Mouse (Mus musculus): Measurements from ENCODE around the gene Hmcn1.

The Hmcn1 gene

GRCm38 (mm10) chr1:151000714-151001113 lies 7.5 kb upstream of the Hmcn1 start:
- in situ Hi-C loops (cut with MboI; ENCODE audit: low sequenced_read_pairs), result no loop called here

GRCm38 (mm10) chr1:150994612-150995011 lies 1.4 kb upstream of the Hmcn1 start:
- in situ Hi-C loops (cut with MboI; ENCODE audit: low sequenced_read_pairs), result no loop called here

GRCm38 (mm10) chr1:150992711-150993161 lies 499 bp downstream of the Hmcn1 start:
- in situ Hi-C loops (cut with MboI; ENCODE audit: low sequenced_read_pairs), result no loop called here

GRCm38 (mm10) chr1:150991745-150992554 lies 1.3 kb downstream of the Hmcn1 start:
- in situ Hi-C loops (cut with MboI; ENCODE audit: low sequenced_read_pairs), result no loop called here

- in situ Hi-C loops (cut with MboI; ENCODE audit: low sequenced_read_pairs), result no loop called here
Observed at GRCm38 (mm10) chr1:150984888-150985287, 8.3 kb downstream of the Hmcn1 start.

GRCm38 (mm10) chr1:150984092-150984503 lies 9.1 kb downstream of the Hmcn1 start:
- in situ Hi-C loops (cut with MboI; ENCODE audit: low sequenced_read_pairs), result no loop called here

- in situ Hi-C loops (cut with MboI; ENCODE audit: low sequenced_read_pairs), result no loop called here
Observed at GRCm38 (mm10) chr1:150978651-150979050, 14.6 kb downstream of the Hmcn1 start.

GRCm38 (mm10) chr1:150976263-150976662 lies 17.0 kb downstream of the Hmcn1 start:
- in situ Hi-C loops (cut with MboI; ENCODE audit: low sequenced_read_pairs), result no loop called here

GRCm38 (mm10) chr1:150959486-150960074 lies 33.7 kb downstream of the Hmcn1 start:
- in situ Hi-C loops (cut with MboI; ENCODE audit: low sequenced_read_pairs), result no loop called here

GRCm38 (mm10) chr1:150951004-150951403 lies 42.2 kb downstream of the Hmcn1 start:
- in situ Hi-C loops (cut with MboI; ENCODE audit: low sequenced_read_pairs), result no loop called here

- in situ Hi-C loops (cut with MboI; ENCODE audit: low sequenced_read_pairs), result no loop called here
Observed at GRCm38 (mm10) chr1:150950046-150950445, 43.2 kb downstream of the Hmcn1 start.

GRCm38 (mm10) chr1:150948911-150949310 lies 44.3 kb downstream of the Hmcn1 start:
- in situ Hi-C loops (cut with MboI; ENCODE audit: low sequenced_read_pairs), result no loop called here

- in situ Hi-C loops (cut with MboI; ENCODE audit: low sequenced_read_pairs), result no loop called here
Observed at GRCm38 (mm10) chr1:150943601-150944000, 49.6 kb downstream of the Hmcn1 start.

GRCm38 (mm10) chr1:150942143-150942542 lies 51.1 kb downstream of the Hmcn1 start:
- in situ Hi-C loops (cut with MboI; ENCODE audit: low sequenced_read_pairs), result no loop called here

- in situ Hi-C loops (cut with MboI; ENCODE audit: low sequenced_read_pairs), result no loop called here
Observed at GRCm38 (mm10) chr1:150936821-150937220, 56.4 kb downstream of the Hmcn1 start.

GRCm38 (mm10) chr1:150933616-150934015 lies 59.6 kb downstream of the Hmcn1 start:
- in situ Hi-C loops (cut with MboI; ENCODE audit: low sequenced_read_pairs), result no loop called here

GRCm38 (mm10) chr1:150920860-150921259 lies 72.4 kb downstream of the Hmcn1 start:
- in situ Hi-C loops (cut with MboI; ENCODE audit: low sequenced_read_pairs), result no loop called here

GRCm38 (mm10) chr1:150920276-150920675 lies 73.0 kb downstream of the Hmcn1 start:
- in situ Hi-C loops (cut with MboI; ENCODE audit: low sequenced_read_pairs), result no loop called here

- in situ Hi-C loops (cut with MboI; ENCODE audit: low sequenced_read_pairs), result no loop called here
Observed at GRCm38 (mm10) chr1:150914936-150915335, 78.3 kb downstream of the Hmcn1 start.

- in situ Hi-C loops (cut with MboI; ENCODE audit: low sequenced_read_pairs), result no loop called here
Observed at GRCm38 (mm10) chr1:150913586-150914136, 79.6 kb downstream of the Hmcn1 start.

- in situ Hi-C loops (cut with MboI; ENCODE audit: low sequenced_read_pairs), result no loop called here
Observed at GRCm38 (mm10) chr1:150909642-150910041, 83.6 kb downstream of the Hmcn1 start.

GRCm38 (mm10) chr1:150893677-150894188 lies 99.5 kb downstream of the Hmcn1 start:
- in situ Hi-C loops (cut with MboI; ENCODE audit: low sequenced_read_pairs), result no loop called here

All from CH12F3 (cell line).